Mouse (Mus musculus): ENCODE measurements at regions not wholly inside any gene's neighbourhood (a gene's known extent, or its start where the extent isn't known, plus 50 kb on each side); places are given as distances from the start of the nearest gene placed in this dataset.

DNA sequence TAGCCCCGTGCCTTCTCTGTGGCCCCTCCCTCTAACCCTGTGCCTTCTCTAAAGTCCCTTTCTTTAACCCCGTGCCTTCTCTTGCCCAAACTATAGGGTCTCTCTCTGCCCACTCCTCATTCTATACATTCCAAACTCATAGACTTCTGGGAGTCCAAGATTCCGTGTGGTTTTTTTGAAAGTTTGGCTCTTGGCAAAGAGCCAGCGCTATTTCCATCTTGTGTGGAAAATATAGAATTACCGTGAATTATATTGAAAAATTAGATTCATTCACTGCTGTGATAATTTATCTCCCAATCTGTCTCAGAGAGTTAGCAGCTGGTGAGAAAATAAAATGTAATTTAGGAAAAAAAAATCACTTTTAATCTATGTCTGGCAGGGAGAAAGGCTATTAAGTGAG is 234.6 kb downstream of the CK137956 start:
- ATAC-seq (ENCODE audit: insufficient read depth, low FRiP score, low TSS enrichment) (no peak), DNase-seq (ENCODE audit: low spot score) (no peak)
- Histone ChIP-seq H3K36me3 (ENCODE audit: control insufficient read depth, insufficient read depth, low read length) (no peaks in the 10 kb centered on the region), H3K4me1 (ENCODE audit: control insufficient read depth, insufficient read depth, low read length) (no peaks in the 10 kb centered on the region), H3K4me2 (ENCODE audit: low read depth) (no peak overlapping the region), H3K9ac (ENCODE audit: low read length) (no peak overlapping the region), H3K27me3 (ENCODE audit: control insufficient read depth, insufficient read depth, low read length) (no peaks in the 10 kb centered on the region), H3K9me3 (ENCODE audit: control insufficient read depth, low read length) (no peaks in the 10 kb centered on the region), H3K4me3 (ENCODE audit: low read depth, low read length) (no peak overlapping the region), H3K27ac (ENCODE audit: low read depth, low read length) (no peak overlapping the region)
- WGBS: 79% methylated on average over 5 of the region's 5 CpGs

- Histone ChIP-seq H3K9ac (ENCODE audit: low read length) (no peak overlapping the region), H3K4me1 (ENCODE audit: control insufficient read depth, insufficient read depth, low read length) (no peaks in the 10 kb centered on the region), H3K27me3 (ENCODE audit: control insufficient read depth, insufficient read depth, low read length) (no peaks in the 10 kb centered on the region), H3K9me3 (ENCODE audit: control insufficient read depth, low read length) (no peaks in the 10 kb centered on the region), H3K4me3 (ENCODE audit: low read depth, low read length) (no peak overlapping the region), H3K27ac (ENCODE audit: low read depth, low read length) (no peak overlapping the region), H3K4me2 (ENCODE audit: low read depth) (no peak overlapping the region), H3K36me3 (ENCODE audit: control insufficient read depth, insufficient read depth, low read length) (no peaks in the 10 kb centered on the region)
- ATAC-seq (ENCODE audit: insufficient read depth, low FRiP score, low TSS enrichment) (no peak), DNase-seq (ENCODE audit: low spot score) (peak; percentile 15)
- WGBS: 50% methylated on average over 8 of the region's 8 CpGs
Observed at GRCm38 (mm10) chr4:127734641-127735040, 236.1 kb downstream of the CK137956 start.

DNA sequence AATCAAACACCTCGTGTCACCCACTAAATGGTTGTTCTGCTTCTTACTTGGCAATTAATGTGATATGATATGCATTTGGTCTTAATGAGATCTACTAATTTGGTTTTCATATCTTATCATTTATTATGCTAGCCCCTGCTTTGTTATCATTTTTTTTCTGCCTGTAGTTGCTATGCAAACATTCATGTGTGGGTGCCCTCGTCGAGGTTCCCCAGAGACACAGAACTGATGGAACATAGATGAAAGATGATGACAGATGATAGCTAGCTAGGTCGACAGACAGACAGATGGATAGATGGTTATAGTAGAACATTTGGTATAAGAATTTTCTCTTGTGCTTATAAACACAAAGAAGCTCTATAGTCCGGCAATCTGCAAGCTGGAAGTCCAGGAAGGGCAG is 252.1 kb downstream of the CK137956 start:
- no peak for ATAC-seq (ENCODE audit: insufficient read depth, low FRiP score, low TSS enrichment)
- Histone ChIP-seq H3K9me3 (ENCODE audit: control insufficient read depth, low read length) (no peaks in the 10 kb centered on the region), H3K27me3 (ENCODE audit: control insufficient read depth, insufficient read depth, low read length) (no peaks in the 10 kb centered on the region), H3K27ac (ENCODE audit: low read depth, low read length) (no peak overlapping the region), H3K36me3 (ENCODE audit: control insufficient read depth, insufficient read depth, low read length) (no peaks in the 10 kb centered on the region), H3K4me1 (ENCODE audit: control insufficient read depth, insufficient read depth, low read length) (no peaks in the 10 kb centered on the region), H3K4me2 (ENCODE audit: low read depth) (no peak overlapping the region), H3K4me3 (ENCODE audit: low read depth, low read length) (no peak overlapping the region), H3K9ac (ENCODE audit: low read length) (no peak overlapping the region)
- 85% methylated on average over 5 of the region's 5 CpGs for WGBS
- no peak for DNase-seq (ENCODE audit: low spot score)

GRCm38 (mm10) chr4:127712274-127712673 is 258.5 kb downstream of the CK137956 start:
- no peak overlapping the region for H3K9ac ChIP-seq (ENCODE audit: low read length)
- H3K36me3 ChIP-seq (ENCODE audit: control insufficient read depth, insufficient read depth, low read length): no peaks in the 10 kb centered on the region
- DNase-seq (ENCODE audit: low spot score): no peak
- ATAC-seq (ENCODE audit: insufficient read depth, low FRiP score, low TSS enrichment): no peak
- no peak overlapping the region for H3K4me3 ChIP-seq (ENCODE audit: low read depth, low read length)
- H3K27ac ChIP-seq (ENCODE audit: low read depth, low read length): no peak overlapping the region
- 92% methylated on average over 10 of the region's 10 CpGs for WGBS
- no peaks in the 10 kb centered on the region for H3K4me1 ChIP-seq (ENCODE audit: control insufficient read depth, insufficient read depth, low read length)
- H3K4me2 ChIP-seq (ENCODE audit: low read depth): no peak overlapping the region
- no peaks in the 10 kb centered on the region for H3K27me3 ChIP-seq (ENCODE audit: control insufficient read depth, insufficient read depth, low read length)
- H3K9me3 ChIP-seq (ENCODE audit: control insufficient read depth, low read length): no peaks in the 10 kb centered on the region

DNA sequence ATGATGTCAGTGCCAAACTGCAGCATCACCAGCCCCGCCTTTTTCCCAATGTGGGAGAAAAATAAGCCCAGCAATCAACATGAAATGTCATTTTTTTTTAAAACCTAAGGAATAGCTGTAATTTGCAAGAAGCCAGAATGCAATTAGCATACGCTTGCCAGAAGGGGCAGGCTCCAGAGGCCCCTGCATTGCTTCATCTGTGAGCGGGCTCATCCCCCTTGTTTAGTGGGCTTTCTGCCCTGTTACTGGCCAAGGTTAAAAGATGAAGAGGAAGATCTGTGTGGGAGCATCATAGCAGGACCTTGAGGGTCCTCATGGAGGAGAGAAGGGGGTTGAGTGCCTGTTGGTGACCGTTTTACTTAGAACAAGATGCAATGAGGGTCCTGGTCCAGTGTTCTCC is 259.9 kb downstream of the CK137956 start:
- Histone ChIP-seq H3K36me3 (ENCODE audit: control insufficient read depth, insufficient read depth, low read length) (no peaks in the 10 kb centered on the region), H3K4me2 (ENCODE audit: low read depth) (no peak overlapping the region), H3K27me3 (ENCODE audit: control insufficient read depth, insufficient read depth, low read length) (no peaks in the 10 kb centered on the region), H3K4me1 (ENCODE audit: control insufficient read depth, insufficient read depth, low read length) (no peaks in the 10 kb centered on the region), H3K4me3 (ENCODE audit: low read depth, low read length) (no peak overlapping the region), H3K9ac (ENCODE audit: low read length) (no peak overlapping the region), H3K9me3 (ENCODE audit: control insufficient read depth, low read length) (no peaks in the 10 kb centered on the region), H3K27ac (ENCODE audit: low read depth, low read length) (no peak overlapping the region)
- no peak for ATAC-seq (ENCODE audit: insufficient read depth, low FRiP score, low TSS enrichment)
- no peak for DNase-seq (ENCODE audit: low spot score)
- 66% methylated on average over 4 of the region's 4 CpGs for WGBS

- Histone ChIP-seq H3K27ac (ENCODE audit: low read depth, low read length) (no peak overlapping the region), H3K4me2 (ENCODE audit: low read depth) (no peak overlapping the region), H3K9me3 (ENCODE audit: control insufficient read depth, low read length) (no peaks in the 10 kb centered on the region), H3K36me3 (ENCODE audit: control insufficient read depth, insufficient read depth, low read length) (no peaks in the 10 kb centered on the region), H3K4me1 (ENCODE audit: control insufficient read depth, insufficient read depth, low read length) (no peaks in the 10 kb centered on the region), H3K9ac (ENCODE audit: low read length) (no peak overlapping the region), H3K4me3 (ENCODE audit: low read depth, low read length) (no peak overlapping the region), H3K27me3 (ENCODE audit: control insufficient read depth, insufficient read depth, low read length) (no peaks in the 10 kb centered on the region)
- no peak for ATAC-seq (ENCODE audit: insufficient read depth, low FRiP score, low TSS enrichment)
- DNase-seq (ENCODE audit: low spot score): no peak
- 86% methylated on average over 6 of the region's 6 CpGs for WGBS
Observed at GRCm38 (mm10) chr4:127709746-127710145, 261.0 kb downstream of the CK137956 start.

GRCm38 (mm10) chr4:127708186-127708585 is 262.6 kb downstream of the CK137956 start:
- DNase-seq (ENCODE audit: low spot score) (no peak), ATAC-seq (ENCODE audit: insufficient read depth, low FRiP score, low TSS enrichment) (no peak)
- Histone ChIP-seq H3K4me3 (ENCODE audit: low read depth, low read length) (no peak overlapping the region), H3K4me1 (ENCODE audit: control insufficient read depth, insufficient read depth, low read length) (no peaks in the 10 kb centered on the region), H3K9ac (ENCODE audit: low read length) (no peak overlapping the region), H3K27ac (ENCODE audit: low read depth, low read length) (no peak overlapping the region), H3K9me3 (ENCODE audit: control insufficient read depth, low read length) (no peaks in the 10 kb centered on the region), H3K4me2 (ENCODE audit: low read depth) (no peak overlapping the region), H3K36me3 (ENCODE audit: control insufficient read depth, insufficient read depth, low read length) (no peaks in the 10 kb centered on the region), H3K27me3 (ENCODE audit: control insufficient read depth, insufficient read depth, low read length) (no peaks in the 10 kb centered on the region)
- WGBS: 76% methylated on average over 3 of the region's 3 CpGs

DNA sequence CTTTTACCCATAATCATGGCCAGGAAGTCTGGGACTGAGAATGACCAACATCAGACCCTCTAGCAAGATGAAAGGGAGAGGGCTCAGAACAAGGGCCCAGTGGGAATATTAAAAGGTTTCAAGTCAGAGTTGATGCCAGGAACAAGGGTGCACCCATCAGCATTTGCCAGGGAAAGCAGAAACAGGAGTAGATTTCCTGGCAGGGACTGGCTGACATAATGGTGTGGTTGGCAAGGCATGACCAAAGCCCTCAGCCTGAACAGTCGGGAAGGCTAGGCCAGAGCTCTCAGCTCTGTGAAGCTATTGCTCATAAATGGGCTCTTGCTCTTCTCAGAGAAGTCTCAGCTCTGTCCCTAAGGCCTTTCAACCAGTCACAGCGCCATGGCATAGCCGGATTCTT is 263.6 kb downstream of the CK137956 start:
- H3K36me3 ChIP-seq (ENCODE audit: control insufficient read depth, insufficient read depth, low read length): no peaks in the 10 kb centered on the region
- H3K9ac ChIP-seq (ENCODE audit: low read length): no peak overlapping the region
- 91% methylated on average over 3 of the region's 3 CpGs for WGBS
- ATAC-seq (ENCODE audit: insufficient read depth, low FRiP score, low TSS enrichment) (no peak), DNase-seq (ENCODE audit: low spot score) (no peak)
- no peak overlapping the region for H3K4me3 ChIP-seq (ENCODE audit: low read depth, low read length)
- H3K27me3 ChIP-seq (ENCODE audit: control insufficient read depth, insufficient read depth, low read length): no peaks in the 10 kb centered on the region
- no peaks in the 10 kb centered on the region for H3K4me1 ChIP-seq (ENCODE audit: control insufficient read depth, insufficient read depth, low read length)
- H3K4me2 ChIP-seq (ENCODE audit: low read depth): no peak overlapping the region
- H3K9me3 ChIP-seq (ENCODE audit: control insufficient read depth, low read length): no peaks in the 10 kb centered on the region
- H3K27ac ChIP-seq (ENCODE audit: low read depth, low read length): no peak overlapping the region

DNA sequence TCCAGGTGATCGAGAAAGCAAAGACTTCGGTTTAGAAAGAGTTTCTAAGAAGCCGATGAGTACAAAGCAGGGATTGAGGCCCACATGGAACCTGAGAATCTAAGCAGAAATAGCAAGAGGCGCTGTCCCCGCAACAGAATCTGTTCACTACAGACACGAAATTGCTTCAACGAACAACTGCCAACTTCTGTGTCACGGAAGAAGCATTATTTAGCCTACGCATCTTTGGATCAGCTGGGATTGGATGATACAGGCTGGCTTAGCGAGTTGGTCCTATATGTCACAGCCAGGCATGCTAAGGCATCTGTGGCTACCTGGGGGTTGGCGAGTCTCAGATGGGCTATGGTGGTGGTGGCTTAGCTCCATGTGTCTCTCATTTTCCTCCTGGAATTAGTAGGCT is 269.1 kb downstream of the CK137956 start:
- WGBS: 93% methylated on average over 11 of the region's 11 CpGs
- H3K27me3 ChIP-seq (ENCODE audit: control insufficient read depth, insufficient read depth, low read length): no peaks in the 10 kb centered on the region

More for the DNA sequence above, 269.1 kb downstream of the CK137956 start:
- no peaks in the 10 kb centered on the region for H3K9me3 ChIP-seq (ENCODE audit: control insufficient read depth, low read length)
- H3K36me3 ChIP-seq (ENCODE audit: control insufficient read depth, insufficient read depth, low read length): no peaks in the 10 kb centered on the region
- H3K9ac ChIP-seq (ENCODE audit: low read length): no peak overlapping the region
- no peaks in the 10 kb centered on the region for H3K4me1 ChIP-seq (ENCODE audit: control insufficient read depth, insufficient read depth, low read length)
- H3K4me3 ChIP-seq (ENCODE audit: low read depth, low read length): no peak overlapping the region
- ATAC-seq (ENCODE audit: insufficient read depth, low FRiP score, low TSS enrichment) (no peak), DNase-seq (ENCODE audit: low spot score) (no peak)
- H3K27ac ChIP-seq (ENCODE audit: low read depth, low read length): no peak overlapping the region
- H3K4me2 ChIP-seq (ENCODE audit: low read depth): no peak overlapping the region
